In genomic region chr7:116857744-116858143, GRCm38 (mm10) we compare ENCODE assay signal across 15 mouse cellular contexts.
"Had no signal": no experiment of that assay in that cellular context is flagged by ENCODE, and none has a peak within 500 bp of the region (broad histone marks: within the 10 kb centered on the region; RNA-seq: fewer than 3 reads in every experiment).

No protein-coding gene starts in this region.

- H3K9me3 ChIP-seq: limb, embryonic 15.5 days; liver, embryonic 12.5 days; midbrain, embryonic 10.5 days; neural tube, embryonic 15.5 days had no signal

- H3K27ac ChIP-seq: limb, embryonic 15.5 days; liver, embryonic 12.5 days; midbrain, embryonic 10.5 days; neural tube, embryonic 15.5 days had no signal

- H3K4me2 ChIP-seq: limb, embryonic 15.5 days; liver, embryonic 12.5 days; lung, embryonic 14.5 days; neural tube, embryonic 15.5 days had no signal

- DNase-seq: kidney, adult 8-10 months; layer of hippocampus, postnatal 36 days; lung, embryonic 14.5 days; lung, postnatal 10 days; lung, postnatal 4 days; midbrain, embryonic 14.5 days; right cerebral cortex, postnatal 4 days; spleen, adult 18-20 months; thymus, adult 18-20 months; thymus, postnatal 14 days had no signal

- H3K36me3 ChIP-seq: limb, embryonic 15.5 days; liver, embryonic 12.5 days; midbrain, embryonic 10.5 days; neural tube, embryonic 15.5 days had no signal

- ATAC-seq: liver, embryonic 12.5 days had no signal

- H3K27me3 ChIP-seq: limb, embryonic 15.5 days; liver, embryonic 12.5 days; neural tube, embryonic 15.5 days had no signal

- H3K4me3 ChIP-seq: limb, embryonic 15.5 days; liver, embryonic 12.5 days; midbrain, embryonic 10.5 days; myocyte; neural tube, embryonic 15.5 days had no signal

- H3K9ac ChIP-seq: limb, embryonic 15.5 days; liver, embryonic 12.5 days; lung, embryonic 14.5 days; neural tube, embryonic 15.5 days had no signal

- H3K4me1 ChIP-seq: limb, embryonic 15.5 days; liver, embryonic 12.5 days; midbrain, embryonic 10.5 days; neural tube, embryonic 15.5 days had no signal
